In genomic region chr3:131135434-131135833, GRCm38 (mm10) we compare ENCODE assay signal across 25 mouse cellular contexts. TPM values are rescaled to one million over a fixed set of nuclear protein-coding genes. Genes with fewer than 3 reads are reported as not detected.
DNase-seq lines count a peak whose midpoint lies in the region; ATAC-seq lines count a peak whose summit lies in the region.
"Had no signal": no experiment of that assay in that cellular context is flagged by ENCODE, and none has a peak within 500 bp of the region (broad histone marks: within the 10 kb centered on the region; RNA-seq: fewer than 3 reads in every experiment).

No protein-coding gene starts in this region.

- 34% methylated on average over 9 of the region's 9 CpGs for WGBS in midbrain, embryonic 11.5 days
- WGBS in midbrain, embryonic 16.5 days, result 28% methylated on average over 9 of the region's 9 CpGs
- 36% methylated on average over 9 of the region's 9 CpGs for WGBS in embryonic facial prominence, embryonic 13.5 days

- no peak overlapping the region for H3K4me3 ChIP-seq in midbrain, embryonic 11.5 days (ENCODE audit: low read depth, low read length)
- H3K4me3 ChIP-seq in midbrain, embryonic 16.5 days (ENCODE audit: low read depth, low read length), result no peak overlapping the region
- no peak overlapping the region; the same call in 1 of the 2 replicates for H3K4me3 ChIP-seq in embryonic facial prominence, embryonic 13.5 days
- H3K4me3 ChIP-seq: heart, embryonic 15.5 days; left cerebral cortex, adult 2 months; liver, embryonic 13.5 days; midbrain, embryonic 12.5 days had no signal

- no peaks in the 10 kb centered on the region for H3K9me3 ChIP-seq in midbrain, embryonic 11.5 days (ENCODE audit: control insufficient read depth, low read length)
- H3K9me3 ChIP-seq in midbrain, embryonic 16.5 days (replicated peaks; ENCODE audit: control insufficient read depth, low read length, poor library complexity, severe bottlenecking), result no peaks in the 10 kb centered on the region
- no peaks in the 10 kb centered on the region for H3K9me3 ChIP-seq in embryonic facial prominence, embryonic 13.5 days
- H3K9me3 ChIP-seq: heart, embryonic 15.5 days; liver, embryonic 13.5 days; midbrain, embryonic 12.5 days had no signal

- H3K27me3 ChIP-seq in midbrain, embryonic 11.5 days (ENCODE audit: control insufficient read depth, insufficient read depth, low read length), result no peaks in the 10 kb centered on the region
- H3K27me3 ChIP-seq in midbrain, embryonic 16.5 days (ENCODE audit: control insufficient read depth, insufficient read depth, low read depth, low read length), result no peaks in the 10 kb centered on the region
- no peaks in the 10 kb centered on the region for H3K27me3 ChIP-seq in embryonic facial prominence, embryonic 13.5 days
- H3K27me3 ChIP-seq: heart, embryonic 15.5 days; liver, embryonic 13.5 days had no signal

- no peaks in the 10 kb centered on the region for H3K36me3 ChIP-seq in midbrain, embryonic 11.5 days (ENCODE audit: control insufficient read depth, insufficient read depth, low read length)
- H3K36me3 ChIP-seq in midbrain, embryonic 16.5 days (ENCODE audit: control insufficient read depth, insufficient read depth, low read length), result no peaks in the 10 kb centered on the region
- peaks cover 7% of the 10 kb centered on the region; the same call in 1 of the 2 replicates for H3K36me3 ChIP-seq in embryonic facial prominence, embryonic 13.5 days
- H3K36me3 ChIP-seq: G1E; heart, embryonic 15.5 days; liver, embryonic 13.5 days had no signal

- H3K4me2 ChIP-seq in midbrain, embryonic 11.5 days, result no peak overlapping the region
- no peak overlapping the region; the same call in 1 of the 2 replicates for H3K4me2 ChIP-seq in midbrain, embryonic 16.5 days (ENCODE audit: low read length)
- peak overlapping the region; percentile 22; the same call in 1 of the 2 replicates for H3K4me2 ChIP-seq in embryonic facial prominence, embryonic 13.5 days
- H3K4me2 ChIP-seq: heart, embryonic 15.5 days; liver, embryonic 13.5 days; lung, embryonic 14.5 days had no signal

- H3K27ac ChIP-seq in midbrain, embryonic 11.5 days (ENCODE audit: low read depth, low read length), result no peak overlapping the region
- no peak overlapping the region for H3K27ac ChIP-seq in midbrain, embryonic 16.5 days (ENCODE audit: low read length)
- H3K27ac ChIP-seq in embryonic facial prominence, embryonic 13.5 days, result peak overlapping the region; percentile 39; the same call in 1 of the 2 replicates
- H3K27ac ChIP-seq: heart, embryonic 15.5 days; left cerebral cortex, adult 2 months; liver, embryonic 13.5 days had no signal

- H3K4me1 ChIP-seq in midbrain, embryonic 11.5 days (ENCODE audit: control insufficient read depth, insufficient read depth, low read length), result peaks cover 49% of the 10 kb centered on the region
- peaks cover 59% of the 10 kb centered on the region for H3K4me1 ChIP-seq in midbrain, embryonic 16.5 days (ENCODE audit: control insufficient read depth, insufficient read depth, low read length)
- H3K4me1 ChIP-seq in embryonic facial prominence, embryonic 13.5 days, result peaks cover 61% of the 10 kb centered on the region
- H3K4me1 ChIP-seq: liver, embryonic 13.5 days had no signal

- no peak for ATAC-seq in midbrain, embryonic 11.5 days (ENCODE audit: low FRiP score)
- no peak for ATAC-seq in midbrain, embryonic 16.5 days
- no peak for ATAC-seq in embryonic facial prominence, embryonic 13.5 days (ENCODE audit: insufficient number of reproducible peaks, insufficient read depth, low FRiP score, low TSS enrichment, low read depth)
- ATAC-seq: CD4-positive, CD25-positive, alpha-beta regulatory T cell, adult 4 months had no signal

- peak; percentile 57 for DNase-seq in embryo, embryonic 10.5 days (ENCODE audit: low spot score)
- DNase-seq in embryo, embryonic 11 days, result no peak
- peak; percentile 90 for DNase-seq in midbrain, embryonic 11.5 days (ENCODE audit: low spot score, missing footprints)
- peak; percentile 67 for DNase-seq in naive thymus-derived CD4-positive, alpha-beta T cell, adult 2 months (ENCODE audit: low read depth)
- DNase-seq in testis, postnatal 14 days (ENCODE audit: low spot score), result no peak
- no peak for DNase-seq in kidney, adult 9 months
- DNase-seq: adrenal gland, postnatal 14 days; cerebellum, adult 11 months; cerebellum, postnatal 10 days; gastrocnemius, postnatal 25 days; heart, postnatal 4 days; kidney, adult 2 months; kidney, postnatal 14 days; left cerebral cortex, postnatal 4 days; liver, embryonic 13.5 days; lung, embryonic 14.5 days; lung, postnatal 4 days; thymus, postnatal 4 days had no signal

- no peak overlapping the region for H3K9ac ChIP-seq in midbrain, embryonic 11.5 days (ENCODE audit: low read length)
- H3K9ac ChIP-seq in midbrain, embryonic 16.5 days (ENCODE audit: low read depth, low read length), result no peak overlapping the region
- no peak overlapping the region for H3K9ac ChIP-seq in embryonic facial prominence, embryonic 13.5 days
- H3K9ac ChIP-seq: heart, embryonic 15.5 days; liver, embryonic 13.5 days; lung, embryonic 14.5 days; midbrain, embryonic 12.5 days had no signal

RNA-seq across cellular contexts. Expression of gene Lef1, which starts 25.2 kb away (rescaled TPM):
- 66.9 and 67.7 TPM in 2 replicates for polyA plus RNA-seq in midbrain, embryonic 11.5 days (2014; fragmentation: Nextera tagmentation; extraction: Ambion mirVana)
- 67.6 and 81.3 TPM in 2 replicates for polyA plus RNA-seq in midbrain, embryonic 16.5 days (2015; fragmentation: Nextera tagmentation; extraction: Ambion mirVana)
- 117 and 134 TPM in 2 replicates for polyA plus RNA-seq in embryonic facial prominence, embryonic 13.5 days (2015; fragmentation: Nextera tagmentation; extraction: Ambion mirVana)
- polyA plus RNA-seq: G1E had no signal

Comparison
In these comparisons a context has a peak if more than half of its experiments do, and no peak if none do; other contexts are left out.
1. DNase-seq: peak in embryo, embryonic 10.5 days (single experiment), midbrain, embryonic 11.5 days (single experiment) and naive thymus-derived CD4-positive, alpha-beta T cell, adult 2 months (single experiment); none in embryo, embryonic 11 days (single experiment), testis, postnatal 14 days (single experiment) and kidney, adult 9 months (single experiment).